Comparison of ENCODE assay signal across 9 mouse cellular contexts in the genomic region with DNA sequence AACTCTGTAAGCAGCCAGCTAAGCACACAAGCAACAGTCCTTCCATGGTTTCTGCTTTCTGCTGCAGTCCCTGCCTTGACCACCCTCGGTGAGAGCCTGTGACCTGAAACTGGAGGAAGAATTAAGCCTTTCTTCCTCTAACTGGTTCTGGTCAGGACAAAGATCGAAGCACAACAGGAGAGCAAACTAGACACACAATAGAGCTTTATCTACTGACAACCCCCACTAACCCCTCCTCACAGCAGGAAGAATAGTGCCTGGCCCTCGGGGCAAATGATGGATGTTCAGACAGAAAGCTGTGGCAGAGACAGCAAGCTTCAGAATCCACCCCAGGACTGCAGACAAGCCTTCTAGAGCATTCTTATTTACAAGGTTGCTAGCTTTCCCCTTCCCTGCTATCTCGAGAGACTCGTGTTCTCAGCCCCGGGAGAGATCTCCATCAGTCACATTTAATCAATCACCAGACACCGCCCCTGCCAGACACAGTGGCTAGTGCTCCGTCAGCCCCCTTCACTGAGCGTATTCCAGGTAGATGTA. TPM values are rescaled to one million over a fixed set of nuclear protein-coding genes. Genes with fewer than 3 reads are reported as not detected.
A peak's percentile ranks its signal among the peaks of the same experiment; 100 is the strongest.
DNase-seq lines count a peak whose midpoint lies in the region; ATAC-seq lines count a peak whose summit lies in the region.
"Had no signal": no experiment of that assay in that cellular context is flagged by ENCODE, and none has a peak within 500 bp of the region (broad histone marks: within the 10 kb centered on the region; RNA-seq: fewer than 3 reads in every experiment).

No protein-coding gene starts in this region.

- H3K4me3 ChIP-seq in lung, embryonic 15.5 days: 0 out of 2 replicates have a peak overlapping the region, but pooled peaks have one; percentile 9
- H3K4me3 ChIP-seq in intestine, embryonic 16.5 days (ENCODE audit: low read length): no peak overlapping the region

- no peak for DNase-seq in lung, postnatal 14 days
- DNase-seq in embryo, embryonic 9.5 days (ENCODE audit: extremely low spot score): peak; percentile 73
- DNase-seq in retina, embryonic 14.5 days (ENCODE audit: low spot score): peak; percentile 67
- DNase-seq in left cerebral cortex, adult 9 months (ENCODE audit: low spot score in 2 of 2): no peak
- DNase-seq in kidney, postnatal 36 days: no peak
- DNase-seq in kidney, postnatal 25 days: no peak
- DNase-seq: thymus, postnatal 4 days had no signal

- no peak overlapping the region for H3K27ac ChIP-seq in lung, embryonic 15.5 days
- no peak overlapping the region for H3K27ac ChIP-seq in intestine, embryonic 16.5 days (ENCODE audit: low read length)

- H3K9ac ChIP-seq in lung, embryonic 15.5 days: no peak overlapping the region
- no peak overlapping the region for H3K9ac ChIP-seq in intestine, embryonic 16.5 days (ENCODE audit: low read depth, low read length)

- no peaks in the 10 kb centered on the region for H3K36me3 ChIP-seq in lung, embryonic 15.5 days
- no peaks in the 10 kb centered on the region for H3K36me3 ChIP-seq in intestine, embryonic 16.5 days (ENCODE audit: control insufficient read depth, insufficient read depth, low read length)

- WGBS in lung, embryonic 15.5 days: 2% methylated on average over 9 of the region's 9 CpGs
- 9% methylated on average over 9 of the region's 9 CpGs for WGBS in intestine, embryonic 16.5 days

- H3K4me2 ChIP-seq in lung, embryonic 15.5 days: peak overlapping the region; percentile 41
- H3K4me2 ChIP-seq in intestine, embryonic 16.5 days (ENCODE audit: low read depth, low read length): peak overlapping the region; percentile 35; the same call in 1 of the 2 replicates

- ATAC-seq in lung, embryonic 15.5 days (ENCODE audit: borderline replicate concordance, extremely low read depth, low FRiP score, low TSS enrichment): no peak
- no peak for ATAC-seq in intestine, embryonic 16.5 days

- H3K4me1 ChIP-seq in lung, embryonic 15.5 days: peaks cover 12% of the 10 kb centered on the region
- peaks cover 19% of the 10 kb centered on the region for H3K4me1 ChIP-seq in intestine, embryonic 16.5 days (ENCODE audit: control insufficient read depth, insufficient read depth, low read length)

- H3K27me3 ChIP-seq in lung, embryonic 15.5 days: no peaks in the 10 kb centered on the region
- H3K27me3 ChIP-seq in intestine, embryonic 16.5 days (replicated peaks; ENCODE audit: control insufficient read depth, insufficient read depth, low read length): no peaks in the 10 kb centered on the region

- H3K9me3 ChIP-seq in lung, embryonic 15.5 days: no peaks in the 10 kb centered on the region
- H3K9me3 ChIP-seq in intestine, embryonic 16.5 days (ENCODE audit: control insufficient read depth, low read length): no peaks in the 10 kb centered on the region

RNA-seq across cellular contexts. Expression of gene Cd300e, which starts 9.1 kb away (rescaled TPM):
- 0.06 TPM in 1 of 2 replicates, not detected in the other for polyA plus RNA-seq in lung, embryonic 15.5 days (2015; fragmentation: Nextera tagmentation; extraction: Ambion mirVana)
- polyA plus RNA-seq in intestine, embryonic 16.5 days (2015; fragmentation: Nextera tagmentation; extraction: Ambion mirVana): 0.12 and 0.42 TPM in 2 replicates

RNA-seq across cellular contexts. Expression of gene Rab37, which starts 20.1 kb away (rescaled TPM):
- 0.81 and 1.7 TPM in 2 replicates for polyA plus RNA-seq in lung, embryonic 15.5 days (2015; fragmentation: Nextera tagmentation; extraction: Ambion mirVana)
- 4.0 and 4.2 TPM in 2 replicates for polyA plus RNA-seq in intestine, embryonic 16.5 days (2015; fragmentation: Nextera tagmentation; extraction: Ambion mirVana)

RNA-seq across cellular contexts. Expression of gene Cd300ld3, which starts 22.9 kb away (rescaled TPM):
- polyA plus RNA-seq in lung, embryonic 15.5 days (2015; fragmentation: Nextera tagmentation; extraction: Ambion mirVana): not detected in 2 replicates
- polyA plus RNA-seq in intestine, embryonic 16.5 days (2015; fragmentation: Nextera tagmentation; extraction: Ambion mirVana): not detected in 2 replicates

RNA-seq across cellular contexts. Expression of gene Cd300ld5, which starts 33.5 kb away (rescaled TPM):
- not detected in 2 replicates for polyA plus RNA-seq in lung, embryonic 15.5 days (2015; fragmentation: Nextera tagmentation; extraction: Ambion mirVana)
- polyA plus RNA-seq in intestine, embryonic 16.5 days (2015; fragmentation: Nextera tagmentation; extraction: Ambion mirVana): not detected in 2 replicates

RNA-seq across cellular contexts. Expression of gene Cd300ld4, which starts 44.3 kb away (rescaled TPM):
- polyA plus RNA-seq in lung, embryonic 15.5 days (2015; fragmentation: Nextera tagmentation; extraction: Ambion mirVana): not detected in 2 replicates
- polyA plus RNA-seq in intestine, embryonic 16.5 days (2015; fragmentation: Nextera tagmentation; extraction: Ambion mirVana): not detected in 2 replicates

Comparison
In these comparisons a context has a peak if more than half of its experiments do, and no peak if none do; other contexts are left out.
1. DNase-seq: peak in embryo, embryonic 9.5 days (single experiment) and retina, embryonic 14.5 days (single experiment); none in lung, postnatal 14 days (single experiment), left cerebral cortex, adult 9 months (0 of 2), kidney, postnatal 36 days (0 of 2) and kidney, postnatal 25 days (0 of 2).